Mouse (Mus musculus) erythroblast, adult 5-6 weeks (primary cell): ENCODE data around the gene Strn4. TPM values are rescaled to one million over a fixed set of nuclear protein-coding genes. Genes with fewer than 3 reads are reported as not detected.

Experiments used
- ATAC-seq: replicated peaks from 2 replicates; pipeline ENCODE4 v1.8.0; 2016; ENCODE audit warnings: moderate number of reproducible peaks, mild to moderate bottlenecking, moderate TSS enrichment, inconsistent platforms; ENCODE audit not compliant: poor library complexity, low FRiP score, severe bottlenecking
- total RNA-seq, 2 experiments: library from RNA; stranded (forward) in 1 of 2; stranded (reverse) in 1 of 2; fragments of 150-400 nt in 1 of 2; fragments of 200-764, 138-1000 nt in 1 of 2; gene quantifications; 2 replicates each; pipeline versions ENCODE4 v1.2.3 to v1.2.4; 2015 to 2017; ENCODE audit warnings: low replicate concordance in 2 of 2

The Strn4 gene
- total RNA-seq, 2 experiments from 2014 or later = 21.5 to 34.3 TPM

- no peak for ATAC-seq
Measured at GRCm38 (mm10) chr7:16839427-16840108, 23.9 kb downstream of the Strn4 start.

- no peak for ATAC-seq
Measured at GRCm38 (mm10) chr7:16840109-16840491, 24.4 kb downstream of the Strn4 start.

- ATAC-seq = no peak
Measured at GRCm38 (mm10) chr7:16841078-16841477, 25.4 kb downstream of the Strn4 start.

GRCm38 (mm10) chr7:16841561-16842560 lies 26.2 kb downstream of the Strn4 start:
- no peak for ATAC-seq

- peak; percentile 85 for ATAC-seq
Measured at GRCm38 (mm10) chr7:16842645-16843063, 27.0 kb downstream of the Strn4 start, which contains the start of gene Prkd2. Gene Prkd2 (plus strand): TSS chr7:16842902.

- ATAC-seq = no peak
Measured at GRCm38 (mm10) chr7:16843441-16844171, 27.9 kb downstream of the Strn4 start.

- ATAC-seq = no peak
Measured at GRCm38 (mm10) chr7:16844696-16845071, 29.0 kb downstream of the Strn4 start.

- ATAC-seq = 0 out of 2 replicates have a peak, but pooled peaks have one; percentile 25
Measured at GRCm38 (mm10) chr7:16845072-16845819, 29.6 kb downstream of the Strn4 start.

- ATAC-seq = no peak
Measured at GRCm38 (mm10) chr7:16845820-16846167, 30.1 kb downstream of the Strn4 start.

GRCm38 (mm10) chr7:16846775-16847174 lies 31.1 kb downstream of the Strn4 start:
- ATAC-seq = no peak

- no peak for ATAC-seq
Measured at GRCm38 (mm10) chr7:16847507-16847906, 31.8 kb downstream of the Strn4 start.

- no peak for ATAC-seq
Measured at GRCm38 (mm10) chr7:16848579-16848978, 32.9 kb downstream of the Strn4 start.

GRCm38 (mm10) chr7:16851636-16852035 lies 35.9 kb downstream of the Strn4 start:
- ATAC-seq = no peak

GRCm38 (mm10) chr7:16853302-16853831 lies 37.7 kb downstream of the Strn4 start:
- ATAC-seq = no peak

- peak; percentile 71 for ATAC-seq
Measured at GRCm38 (mm10) chr7:16858336-16858735, 42.6 kb downstream of the Strn4 start.

GRCm38 (mm10) chr7:16859902-16860651 lies 44.4 kb downstream of the Strn4 start:
- 0 out of 2 replicates have a peak, but pooled peaks have one; percentile 56 for ATAC-seq

GRCm38 (mm10) chr7:16867488-16867887 lies 51.8 kb downstream of the Strn4 start:
- ATAC-seq = no peak

- no peak for ATAC-seq
Measured at GRCm38 (mm10) chr7:16869497-16869896, 53.8 kb downstream of the Strn4 start.
